Mouse (Mus musculus) spleen, adult 2 months (tissue): Measurements from ENCODE around the gene Rnps1. TPM values are rescaled to one million over a fixed set of nuclear protein-coding genes. Genes with fewer than 3 reads are reported as not detected.
A peak's percentile ranks its signal among the peaks of the same experiment; 100 is the strongest.

Experiments
- DNase-seq, 2 experiments: peaks; one replicate each; pipeline versions ENCODE4 v3.0.0 to v3.0.0-alpha.2; 2012 to 2021; ENCODE audit warnings: low spot score in 2 of 2, low read depth in 1 of 2
- H3K27ac ChIP-seq: fragments of 200-500 bp; 2 replicates; pipeline ENCODE4 v1.5.1; 2012; ENCODE audit warnings: low read length, inconsistent platforms; ENCODE audit not compliant: insufficient read depth
- H3K27me3 ChIP-seq: fragments of 200-500 bp; 2 replicates; pipeline ENCODE4 v1.6.1; 2012; ENCODE audit warnings: mild to moderate bottlenecking, moderate library complexity, low read length, inconsistent platforms; ENCODE audit not compliant: control insufficient read depth, insufficient read depth
- H3K36me3 ChIP-seq: fragments of 200-500 bp; 2 replicates; pipeline ENCODE4 v1.6.1; 2012; ENCODE audit warnings: mild to moderate bottlenecking, low read length, inconsistent platforms; ENCODE audit not compliant: control insufficient read depth, insufficient read depth
- H3K4me1 ChIP-seq: fragments of 200-500 bp; 2 replicates; pipeline ENCODE4 v1.6.1; 2011; ENCODE audit warnings: inconsistent platforms; ENCODE audit not compliant: control insufficient read depth, insufficient read depth, insufficient read length
- H3K4me3 ChIP-seq: fragments of 200-500 bp; 2 replicates; pipeline ENCODE4 v1.5.1; 2011; ENCODE audit warnings: mild to moderate bottlenecking, inconsistent platforms; ENCODE audit not compliant: insufficient read depth, insufficient read length; ENCODE audit errors: extremely low read depth
- CTCF ChIP-seq: fragments of 200-500 bp; IDR thresholded peaks from 2 replicates; pipeline ENCODE4 v1.5.1; 2011; ENCODE audit warnings: mild to moderate bottlenecking, inconsistent platforms; ENCODE audit not compliant: insufficient read depth, insufficient read length, insufficient replicate concordance; ENCODE audit errors: extremely low read depth
- POLR2A ChIP-seq: fragments of 200-500 bp; IDR thresholded peaks from 2 replicates; pipeline ENCODE4 v1.6.1; 2011; ENCODE audit warnings: low read depth, low read length, inconsistent platforms
- WGBS: fragments of 180-500 bp; shearing (Covaris S2); methylation state at CpG from one replicate; pipeline ENCODE4 v1.1.7; 2018; 5-methylcytosine and 5-hydroxymethylcytosine counted together
- polyA plus RNA-seq: library from polyadenylated mRNA; depleted of rRNA; stranded (reverse); fragments of >200 nt; gene quantifications from 2 replicates; pipeline ENCODE4 v1.2.3, GENCODE M21; 2012; rRNA removed

Rnps1 gene
- polyA plus RNA-seq, 1 experiment: 87.0 TPM

DNA sequence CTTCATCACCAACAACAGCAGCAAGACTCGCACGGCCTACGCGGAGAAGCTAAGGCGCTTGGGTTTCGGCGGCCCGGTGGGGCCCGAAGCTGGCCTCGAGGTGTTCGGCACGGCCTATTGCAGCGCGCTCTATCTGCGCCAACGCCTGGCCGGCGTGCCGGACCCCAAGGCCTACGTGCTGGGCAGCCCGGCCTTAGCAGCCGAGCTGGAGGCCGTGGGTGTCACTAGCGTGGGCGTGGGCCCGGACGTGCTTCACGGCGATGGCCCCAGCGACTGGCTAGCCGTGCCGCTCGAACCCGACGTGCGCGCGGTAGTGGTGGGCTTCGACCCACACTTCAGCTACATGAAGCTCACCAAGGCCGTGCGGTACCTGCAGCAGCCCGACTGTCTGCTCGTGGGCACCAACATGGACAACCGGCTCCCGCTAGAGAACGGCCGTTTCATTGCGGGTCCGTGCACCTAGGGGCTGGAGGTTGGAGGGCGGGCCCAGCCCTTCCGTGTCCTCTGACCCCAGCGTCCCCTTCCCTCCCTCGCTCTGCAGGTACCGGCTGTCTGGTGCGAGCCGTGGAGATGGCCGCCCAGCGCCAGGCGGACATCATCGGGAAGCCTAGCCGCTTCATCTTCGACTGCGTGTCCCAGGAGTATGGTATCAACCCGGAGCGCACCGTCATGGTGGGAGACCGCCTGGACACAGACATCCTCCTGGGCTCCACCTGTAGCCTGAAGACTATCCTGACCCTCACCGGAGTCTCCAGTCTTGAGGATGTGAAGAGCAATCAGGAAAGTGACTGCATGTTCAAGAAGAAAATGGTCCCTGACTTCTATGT is 56.5 kb downstream of the Rnps1 start:
- DNase-seq: no peak
- H3K4me1 ChIP-seq: peaks cover 12% of the 10 kb centered on the region
- peak overlapping the region; percentile 66 for H3K27ac ChIP-seq
- peak overlapping the region; percentile 90 for H3K4me3 ChIP-seq
- TF ChIP-seq CTCF: no peak
- no peak for TF ChIP-seq POLR2A
- 2% methylated on average over 68 of the region's 68 CpGs for WGBS
- H3K27me3 ChIP-seq: no peaks in the 10 kb centered on the region
- peaks cover 9% of the 10 kb centered on the region for H3K36me3 ChIP-seq

- Histone ChIP-seq H3K27me3 (no peaks in the 10 kb centered on the region), H3K36me3 (peaks cover 14% of the 10 kb centered on the region), H3K4me1 (peaks cover 12% of the 10 kb centered on the region), H3K4me3 (no peak overlapping the region), H3K27ac (no peak overlapping the region)
- no peak for DNase-seq
- TF ChIP-seq CTCF (no peak), POLR2A (no peak)
- 87% methylated on average over 4 of the region's 4 CpGs for WGBS
Measured at GRCm38 (mm10) chr17:24472512-24472911, 58.1 kb downstream of the Rnps1 start.

GRCm38 (mm10) chr17:24473612-24474275 is 59.4 kb downstream of the Rnps1 start, which contains the start of gene Bricd5:
Gene Bricd5 (plus strand): TSS chr17:24473884.
- Histone ChIP-seq H3K27me3 (no peaks in the 10 kb centered on the region), H3K36me3 (peaks cover 14% of the 10 kb centered on the region), H3K4me3 (no peak within 1 kb of the TSS), H3K4me1 (peaks cover 15% of the 10 kb centered on the region), H3K27ac (no peak within 1 kb of the TSS)
- TF ChIP-seq POLR2A: no peak
- no peak for TF ChIP-seq CTCF
- 94% methylated on average over 6 of the region's 6 CpGs for WGBS
- no peak for DNase-seq

GRCm38 (mm10) chr17:24474557-24474956 is 60.2 kb downstream of the Rnps1 start:
- H3K4me3 ChIP-seq: no peak overlapping the region
- peaks cover 15% of the 10 kb centered on the region for H3K4me1 ChIP-seq
- H3K27me3 ChIP-seq: no peaks in the 10 kb centered on the region
- TF ChIP-seq POLR2A (no peak), CTCF (no peak)
- H3K27ac ChIP-seq: no peak overlapping the region
- peaks cover 14% of the 10 kb centered on the region for H3K36me3 ChIP-seq
- no peak for DNase-seq
- WGBS: 90% methylated on average over 5 of the region's 5 CpGs

Other genes with a start within 250 kb of the Rnps1 start
- gene Atp6v0c, start 244.9 kb upstream of the Rnps1 start, polyA plus RNA-seq: 481 and 571 TPM in 2 replicates
- 5.9 and 6.8 TPM in 2 replicates for gene Tbc1d24, start 209.0 kb upstream of the Rnps1 start, polyA plus RNA-seq
- gene Ntn3, start 205.0 kb upstream of the Rnps1 start, polyA plus RNA-seq: 0.82 and 1.4 TPM in 2 replicates
- 7.5 and 10.8 TPM in 2 replicates for gene Tedc2, start 193.7 kb upstream of the Rnps1 start, polyA plus RNA-seq
- gene Ccnf, start 163.1 kb upstream of the Rnps1 start, polyA plus RNA-seq: 9.7 and 11.1 TPM in 2 replicates
- gene Abca17, start 63.5 kb upstream of the Rnps1 start, polyA plus RNA-seq: 0.05 and 0.15 TPM in 2 replicates
- 32.6 and 34.9 TPM in 2 replicates for gene Abca3, start 62.6 kb upstream of the Rnps1 start, polyA plus RNA-seq
- 28.0 and 38.1 TPM in 2 replicates for gene Eci1, start 12.1 kb downstream of the Rnps1 start, polyA plus RNA-seq
- gene Dnase1l2, start 28.5 kb downstream of the Rnps1 start, polyA plus RNA-seq: 7.8 and 8.6 TPM in 2 replicates
- gene E4f1, start 55.7 kb downstream of the Rnps1 start, polyA plus RNA-seq: 95.9 and 110 TPM in 2 replicates
- gene Pgp, start 55.8 kb downstream of the Rnps1 start, polyA plus RNA-seq: 31.6 and 51.3 TPM in 2 replicates
- gene Bricd5, start 59.3 kb downstream of the Rnps1 start, polyA plus RNA-seq: 1.5 and 1.9 TPM in 2 replicates
- 37.8 and 43.7 TPM in 2 replicates for gene Mlst8, start 64.5 kb downstream of the Rnps1 start, polyA plus RNA-seq
- 0.40 and 0.47 TPM in 2 replicates for gene Caskin1, start 74.0 kb downstream of the Rnps1 start, polyA plus RNA-seq
- gene Traf7, start 113.4 kb downstream of the Rnps1 start, polyA plus RNA-seq: 182 and 213 TPM in 2 replicates
- 2.2 and 2.5 TPM in 2 replicates for gene Rab26, start 119.6 kb downstream of the Rnps1 start, polyA plus RNA-seq
- gene Pkd1, start 135.3 kb downstream of the Rnps1 start, polyA plus RNA-seq: 70.8 and 73.9 TPM in 2 replicates
- gene Tsc2, start 218.1 kb downstream of the Rnps1 start, polyA plus RNA-seq: 86.1 and 90.2 TPM in 2 replicates
- 7.1 and 8.1 TPM in 2 replicates for gene Nthl1, start 218.1 kb downstream of the Rnps1 start, polyA plus RNA-seq
- 62.2 and 66.7 TPM in 2 replicates for gene Slc9a3r2, start 235.8 kb downstream of the Rnps1 start, polyA plus RNA-seq
- 0.71 and 1.7 TPM in 2 replicates for gene Npw, start 243.9 kb downstream of the Rnps1 start, polyA plus RNA-seq